Mouse (Mus musculus) lung, postnatal 25 days (tissue): ENCODE data around the gene Kpna2.
"Not testable (repeated sequence)": the region's sequence is repeated elsewhere in the genome, so short reads cannot be mapped to it uniquely, and the experiment has no call there.

ENCODE experiments used
- DNase-seq: peaks from one replicate; pipeline ENCODE4 v3.0.0; 2022; ENCODE audit warnings: low spot score

The Kpna2 gene

DNA sequence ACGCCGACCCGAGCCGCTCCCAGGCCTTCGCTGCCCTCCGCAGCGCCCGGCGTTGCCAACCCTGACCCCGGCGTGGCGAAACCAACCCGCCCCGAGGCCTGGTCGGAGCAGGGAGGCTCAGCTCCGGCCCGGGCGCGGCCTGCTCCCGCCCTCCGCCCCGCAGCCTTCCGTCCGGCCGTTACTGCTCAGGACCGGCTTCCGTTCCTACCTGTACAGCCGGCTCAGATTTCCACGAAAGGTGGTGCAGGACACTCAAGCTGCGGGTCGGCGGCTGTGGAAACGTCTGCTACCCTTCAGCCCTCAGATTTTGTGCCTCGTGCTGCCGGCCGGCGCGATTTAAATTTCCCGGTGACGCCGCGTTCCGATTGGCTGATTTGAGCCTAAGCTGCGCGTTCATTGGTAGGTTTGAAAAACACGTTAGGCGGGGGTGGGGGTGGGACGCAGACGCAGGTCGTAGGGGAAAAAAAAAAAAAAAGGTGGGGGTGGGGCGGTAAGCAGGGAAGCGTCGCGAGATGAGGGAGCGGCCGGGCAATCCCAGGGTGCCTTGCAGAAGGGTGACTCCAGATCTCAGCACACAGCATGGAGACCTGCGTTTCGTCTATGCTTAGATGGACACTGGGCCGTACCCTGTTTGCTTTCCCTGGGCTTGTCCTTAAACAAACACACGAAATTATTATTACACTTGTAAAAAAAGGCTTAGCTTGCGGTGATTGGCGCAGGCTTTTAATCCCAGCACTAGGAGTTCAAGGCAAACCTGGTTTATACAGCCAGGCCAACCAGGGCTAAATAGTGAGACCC is at the start of gene Kpna2:
TSS of gene Kpna2 (minus strand) at position 391 of the 798 bp plus-strand sequence.
- peak; percentile 93 for DNase-seq

GRCm38 (mm10) chr11:107046766-107047620 is 47.7 kb upstream of the Kpna2 start:
- no peak for DNase-seq

GRCm38 (mm10) chr11:107045546-107045945 is 46.2 kb upstream of the Kpna2 start:
- DNase-seq = no peak

GRCm38 (mm10) chr11:107044321-107044720 is 45.0 kb upstream of the Kpna2 start:
- DNase-seq = peak; percentile 73

GRCm38 (mm10) chr11:107043361-107043760 is 44.0 kb upstream of the Kpna2 start:
- no peak for DNase-seq

- DNase-seq = no peak
Measured at GRCm38 (mm10) chr11:107041396-107041795, 42.1 kb upstream of the Kpna2 start.

DNA sequence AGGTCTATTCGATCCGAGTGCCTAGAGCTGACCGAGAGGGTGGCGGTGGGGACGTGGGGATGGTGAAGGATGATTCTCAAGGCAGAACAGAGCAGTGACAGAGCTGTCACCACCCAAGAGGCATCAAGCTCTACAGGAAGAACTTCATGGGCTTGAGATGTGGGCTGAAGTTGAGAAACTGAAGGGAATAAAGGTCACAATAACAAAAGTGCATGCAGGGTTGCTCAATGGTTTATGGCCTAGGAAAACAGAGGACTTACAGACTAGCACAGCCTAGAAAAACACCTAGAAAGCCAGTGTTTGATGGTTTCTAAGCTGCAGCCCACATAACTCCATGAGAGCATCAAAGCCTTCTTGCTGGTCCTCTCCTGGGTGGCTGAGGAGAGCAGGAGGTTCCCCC is 40.1 kb upstream of the Kpna2 start:
- DNase-seq = no peak

DNA sequence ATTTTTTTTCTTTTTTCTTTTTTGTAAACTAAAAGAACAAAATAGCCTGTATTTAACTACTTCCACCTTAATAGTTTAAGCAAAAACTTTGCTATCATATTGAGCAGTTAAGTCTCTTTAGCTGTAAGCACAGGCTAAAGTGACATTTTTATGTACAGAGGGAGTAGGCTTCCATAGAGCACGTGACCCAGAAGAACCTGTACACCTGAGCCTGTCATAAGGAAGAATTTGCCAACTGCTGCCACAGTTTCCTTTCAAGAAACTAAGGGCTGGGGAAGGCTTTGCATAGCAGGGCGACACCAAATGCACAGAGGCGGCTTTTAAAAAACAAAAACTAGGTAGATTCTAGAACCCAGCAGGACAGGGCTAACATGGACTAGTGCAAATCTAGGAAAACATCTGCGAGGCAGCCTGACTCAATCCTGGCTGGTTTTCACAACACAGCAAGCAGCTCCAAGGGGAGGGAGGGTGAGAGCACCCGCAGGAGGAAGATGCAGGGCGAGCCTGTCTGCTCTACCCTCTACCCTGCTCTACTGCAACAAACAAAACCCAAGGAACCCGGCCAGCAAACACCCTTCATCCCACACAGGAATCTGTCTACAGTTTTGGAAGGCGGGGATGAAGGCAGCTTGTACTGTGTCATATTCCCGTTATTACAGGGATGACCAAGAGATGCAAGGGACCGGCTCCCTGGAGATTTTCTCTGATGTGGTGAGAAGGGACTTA is 34.9 kb upstream of the Kpna2 start:
- DNase-seq = no peak

GRCm38 (mm10) chr11:107031635-107032034 is 32.3 kb upstream of the Kpna2 start:
- no peak for DNase-seq

GRCm38 (mm10) chr11:107029536-107029935 is 30.2 kb upstream of the Kpna2 start:
- no peak for DNase-seq

GRCm38 (mm10) chr11:107028754-107029153 is 29.4 kb upstream of the Kpna2 start:
- no peak for DNase-seq

- no peak for DNase-seq
Measured at GRCm38 (mm10) chr11:107028275-107028618, 28.9 kb upstream of the Kpna2 start.

GRCm38 (mm10) chr11:107027431-107028274 is 28.3 kb upstream of the Kpna2 start:
- peak; percentile 86 for DNase-seq

- DNase-seq = no peak
Measured at GRCm38 (mm10) chr11:107026554-107027430, 27.5 kb upstream of the Kpna2 start.

DNA sequence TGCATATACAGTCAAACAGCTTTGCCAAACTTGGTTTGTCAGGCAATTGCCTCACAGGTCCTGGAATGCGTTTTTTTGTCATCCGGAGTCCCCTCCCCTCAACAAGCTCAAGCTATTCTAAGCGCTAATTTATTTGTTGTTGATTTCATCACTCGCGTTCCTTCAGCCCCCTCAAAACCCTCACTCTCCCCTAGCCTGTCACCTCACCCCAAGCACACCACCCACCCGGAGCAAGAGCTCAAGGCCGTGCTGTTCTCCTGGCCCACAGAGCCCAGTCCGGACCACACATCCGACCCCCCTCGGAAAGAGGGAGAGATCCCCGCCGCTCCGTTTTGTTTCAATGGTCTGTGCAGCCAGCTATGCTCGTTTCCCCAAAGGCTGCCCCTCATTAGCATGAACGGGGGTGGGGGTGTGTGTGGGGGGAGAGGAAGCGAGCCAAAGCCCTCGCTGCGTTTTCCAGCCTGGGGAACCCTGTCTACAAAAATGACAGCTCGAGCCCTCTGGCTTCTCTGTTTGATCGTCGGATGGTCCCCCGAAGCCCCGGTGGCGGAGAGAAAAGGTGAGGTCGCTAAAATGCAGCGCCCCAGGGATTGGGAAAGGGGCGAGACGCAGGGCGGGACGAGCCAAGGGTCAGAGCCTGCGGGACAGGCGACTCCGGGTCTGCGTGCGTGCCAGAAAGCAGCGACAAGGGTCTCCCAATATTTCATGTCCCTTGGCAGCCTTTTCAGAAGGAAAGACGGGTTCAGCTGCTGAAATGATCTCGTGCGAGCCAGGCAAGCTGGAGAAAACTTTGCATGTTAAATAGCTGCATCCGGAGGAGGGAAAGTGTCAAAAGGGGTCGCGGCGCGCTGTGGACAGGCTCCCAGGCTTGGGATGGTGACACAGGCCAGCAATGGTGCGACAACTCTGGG is 26.3 kb upstream of the Kpna2 start, which contains the start of gene 1810010H24Rik:
TSS of gene 1810010H24Rik (plus strand) at position 271 of the 911 bp plus-strand sequence.
- DNase-seq = peak; percentile 40

DNA sequence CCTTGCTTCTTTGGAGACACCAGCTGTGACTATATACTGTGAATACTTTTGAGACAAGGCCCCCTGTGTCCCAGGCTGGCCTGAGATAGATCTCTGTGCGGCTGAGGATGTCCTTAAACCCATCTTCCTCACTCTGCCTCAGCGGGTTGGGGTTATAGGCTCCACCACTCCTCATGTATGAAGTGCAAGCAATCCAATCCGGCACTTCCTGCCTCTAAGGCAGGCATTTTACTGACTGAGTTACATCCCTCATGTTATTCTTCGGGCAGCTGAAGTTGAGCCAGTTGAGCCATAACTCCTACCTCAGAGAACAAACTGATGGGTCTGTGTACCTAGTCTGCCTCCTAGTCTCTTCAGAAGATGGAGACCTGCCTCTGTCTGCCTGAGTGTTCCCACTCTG is 25.1 kb upstream of the Kpna2 start:
- no peak for DNase-seq

GRCm38 (mm10) chr11:107022050-107022683 is 22.8 kb upstream of the Kpna2 start:
- DNase-seq = peak; percentile 83

- DNase-seq = not testable (repeated sequence)
Measured at GRCm38 (mm10) chr11:107019722-107020121, 20.4 kb upstream of the Kpna2 start.

DNA sequence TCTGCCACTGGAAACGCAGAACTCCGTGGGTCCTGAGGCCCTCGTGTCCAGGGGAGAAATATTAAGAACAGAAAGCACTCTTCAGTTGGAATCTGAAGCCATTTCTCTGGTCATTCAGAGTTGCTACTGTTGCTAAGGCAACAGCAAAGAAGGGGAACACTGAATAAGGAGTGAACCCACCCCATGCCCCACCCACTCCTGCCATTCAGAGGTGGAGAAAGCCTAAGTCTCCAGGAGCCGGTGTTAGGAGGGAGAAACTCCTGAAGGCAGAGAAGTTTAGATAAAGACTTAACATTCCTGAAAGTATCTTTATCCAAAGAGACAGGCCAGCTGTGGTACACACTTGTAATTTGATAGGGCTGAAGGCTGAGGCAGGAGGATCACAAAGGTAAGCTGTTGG is 20.0 kb upstream of the Kpna2 start:
- no peak for DNase-seq
